Mouse (Mus musculus) A20 (cell line): Measurements from ENCODE around the gene Gm49366.
"Not testable (repeated sequence)": the region's sequence is repeated elsewhere in the genome, so short reads cannot be mapped to it uniquely, and the experiment has no call there.

Source experiments
- DNase-seq: peaks from one replicate; pipeline ENCODE4 v3.0.0-alpha.2; 2011; ENCODE audit warnings: low read depth, low spot score

Gm49366 gene

GRCm38 (mm10) chr12:84038691-84039111, at the start of gene Gm49366:
Gene Gm49366, plus strand, starts transcription at chr12:84038935.
- DNase-seq, result peak; percentile 65

DNA sequence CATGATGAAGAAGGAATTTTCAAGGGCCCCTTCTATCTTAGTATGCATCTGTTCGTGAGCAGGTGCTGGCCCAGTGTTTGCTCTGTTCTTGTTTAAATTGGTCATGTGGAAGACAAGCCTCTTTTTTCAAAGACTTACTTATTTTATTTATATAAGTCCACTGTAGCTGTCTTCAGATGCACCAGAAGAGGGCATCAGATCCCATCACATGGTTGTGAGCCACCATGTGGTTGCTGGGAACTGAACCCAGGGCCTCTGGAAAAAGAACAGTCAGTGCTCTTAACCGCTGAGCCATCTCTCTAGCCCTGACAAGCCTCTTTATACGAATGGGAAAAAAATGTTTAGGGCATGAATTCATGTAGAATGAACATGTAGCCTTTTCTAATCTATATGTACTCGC, 49.4 kb upstream of the Gm49366 start:
- peak; percentile 16 for DNase-seq

- peak; percentile 52 for DNase-seq
These were observed 41.5 kb upstream of the Gm49366 start for GRCm38 (mm10) chr12:83997221-83997620.

DNA sequence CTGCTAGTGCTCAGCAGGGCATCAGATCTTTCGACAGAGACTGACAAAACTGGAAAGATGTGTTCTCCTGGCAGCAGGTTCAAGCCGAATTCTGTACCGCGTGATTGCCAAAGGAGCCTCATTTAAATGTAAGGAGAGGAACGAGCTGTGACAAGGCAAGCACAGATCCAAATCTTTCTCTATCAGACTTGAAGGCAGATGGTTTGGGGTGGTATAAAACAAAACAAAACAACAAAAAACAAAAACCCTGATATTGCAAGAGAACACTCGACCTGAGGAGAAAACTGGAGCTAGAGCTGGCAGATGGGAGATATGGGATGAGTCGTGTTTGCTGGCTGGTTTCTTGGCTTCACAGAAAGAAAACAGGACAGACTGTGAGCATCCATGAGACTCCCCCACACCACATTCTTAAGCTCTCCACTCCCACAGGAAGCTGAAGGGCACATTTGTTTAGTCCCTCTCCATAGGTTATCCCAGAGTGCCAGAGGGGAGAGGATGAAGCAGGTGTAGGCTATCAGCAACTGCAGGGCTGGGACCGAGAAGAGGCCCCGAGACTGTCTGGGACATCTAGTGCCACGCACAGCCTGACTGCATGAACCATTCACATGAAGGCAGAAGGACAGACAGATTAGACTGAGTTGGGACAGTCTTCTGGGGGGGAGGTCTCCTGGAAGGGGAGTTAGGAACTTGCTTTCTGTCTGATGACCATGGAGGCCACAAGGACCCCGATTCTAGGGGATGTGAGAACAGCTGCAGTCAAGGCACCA, 40.2 kb upstream of the Gm49366 start:
- DNase-seq, result no peak

DNA sequence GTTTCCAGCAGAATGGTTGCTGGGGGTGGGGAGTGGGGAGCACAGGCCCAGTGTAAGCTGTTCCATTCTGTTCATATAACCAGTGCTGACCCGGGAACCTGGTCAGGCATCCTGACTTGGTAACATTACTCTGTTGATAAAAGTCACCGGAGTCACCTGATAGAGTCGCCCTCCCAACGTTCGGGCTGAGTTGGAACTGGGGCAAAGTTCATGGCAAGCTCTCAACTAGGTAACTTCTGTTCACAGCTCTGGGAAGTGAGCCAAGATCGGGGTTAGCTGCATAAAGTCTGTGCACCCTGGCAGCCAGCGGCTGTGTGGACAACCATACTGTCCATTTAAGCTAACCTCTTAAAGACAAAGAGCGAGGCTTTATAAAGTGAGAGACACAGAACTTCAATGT, 39.5 kb upstream of the Gm49366 start:
- not testable (repeated sequence) for DNase-seq

DNA sequence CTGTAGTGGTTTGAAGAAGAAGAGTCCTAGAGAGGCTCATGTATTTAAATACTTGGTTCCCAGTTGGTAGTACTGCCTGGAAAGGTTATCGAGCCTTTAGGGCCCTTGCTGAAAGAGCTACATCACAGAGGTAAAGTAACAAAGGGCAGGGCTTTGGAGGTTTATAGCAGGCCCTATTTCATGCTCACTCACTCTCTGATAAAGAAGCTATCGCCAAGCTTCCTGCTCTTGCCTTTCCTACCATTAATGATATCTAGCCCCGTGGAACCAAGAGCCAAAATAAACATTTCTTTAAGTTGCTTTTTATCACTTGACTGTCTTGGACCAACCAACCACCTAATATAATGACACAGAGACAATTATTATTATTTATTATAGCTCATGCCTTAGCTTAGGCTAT, 38.3 kb upstream of the Gm49366 start:
- DNase-seq, result no peak

GRCm38 (mm10) chr12:84003866-84004265, 34.9 kb upstream of the Gm49366 start:
- no peak for DNase-seq

- no peak for DNase-seq
These were observed 30.5 kb upstream of the Gm49366 start for GRCm38 (mm10) chr12:84008251-84008650.

DNA sequence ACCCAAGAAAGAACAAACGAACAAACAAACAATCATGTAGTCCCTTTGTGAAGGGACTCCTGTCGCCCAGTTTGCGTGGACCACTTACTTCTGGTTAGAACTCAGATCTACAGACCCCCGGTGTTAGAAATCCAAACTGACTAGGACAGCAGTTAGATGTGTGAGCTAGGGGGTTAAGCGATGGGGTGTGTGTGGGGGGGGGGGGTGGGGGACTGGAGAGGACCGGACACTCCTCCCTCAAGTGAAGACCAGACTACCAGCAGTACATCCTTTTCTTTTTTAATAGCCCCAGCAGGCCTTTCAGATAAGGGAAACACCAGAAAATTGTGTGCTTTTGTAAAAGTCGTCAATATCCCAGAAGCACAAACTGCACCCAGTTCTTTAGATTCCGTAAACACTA, 30.0 kb upstream of the Gm49366 start:
- DNase-seq, result no peak

DNA sequence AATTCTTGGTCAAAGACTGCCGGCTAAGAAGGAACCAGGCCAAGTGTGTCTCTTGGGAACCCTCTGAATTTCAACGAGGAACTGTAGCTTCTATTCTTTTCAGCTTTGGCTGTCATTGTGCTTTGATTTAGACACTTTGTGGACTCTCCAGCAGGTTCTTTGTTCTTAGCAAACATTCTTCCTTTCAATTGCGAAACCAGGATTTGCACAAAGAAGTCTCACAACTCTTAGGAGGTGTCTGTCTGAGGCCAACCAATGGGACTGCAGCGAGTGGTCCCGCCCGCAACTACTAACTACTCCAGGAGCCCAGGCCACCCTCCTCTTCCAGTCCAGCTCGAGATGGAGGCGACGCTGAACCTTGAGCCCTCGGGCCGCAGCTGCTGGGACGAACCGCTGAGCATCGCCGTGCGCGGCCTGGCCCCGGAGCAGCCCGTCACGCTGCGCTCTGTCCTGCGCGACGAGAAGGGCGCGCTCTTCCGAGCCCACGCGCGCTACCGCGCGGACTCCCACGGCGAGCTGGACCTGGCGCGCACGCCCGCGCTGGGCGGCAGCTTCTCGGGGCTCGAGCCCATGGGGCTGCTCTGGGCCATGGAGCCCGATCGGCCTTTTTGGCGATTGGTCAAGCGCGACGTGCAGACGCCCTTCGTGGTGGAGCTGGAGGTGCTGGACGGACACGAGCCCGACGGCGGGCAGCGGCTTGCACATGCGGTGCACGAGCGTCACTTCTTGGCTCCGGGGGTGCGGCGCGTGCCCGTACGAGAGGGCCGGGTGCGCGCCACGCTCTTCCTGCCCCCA, 29.4 kb upstream of the Gm49366 start, which contains the start of gene Acot1:
Acot1 (plus strand) TSS at position 320 of the 795 bp plus-strand sequence.
- DNase-seq, result not testable (repeated sequence)

DNA sequence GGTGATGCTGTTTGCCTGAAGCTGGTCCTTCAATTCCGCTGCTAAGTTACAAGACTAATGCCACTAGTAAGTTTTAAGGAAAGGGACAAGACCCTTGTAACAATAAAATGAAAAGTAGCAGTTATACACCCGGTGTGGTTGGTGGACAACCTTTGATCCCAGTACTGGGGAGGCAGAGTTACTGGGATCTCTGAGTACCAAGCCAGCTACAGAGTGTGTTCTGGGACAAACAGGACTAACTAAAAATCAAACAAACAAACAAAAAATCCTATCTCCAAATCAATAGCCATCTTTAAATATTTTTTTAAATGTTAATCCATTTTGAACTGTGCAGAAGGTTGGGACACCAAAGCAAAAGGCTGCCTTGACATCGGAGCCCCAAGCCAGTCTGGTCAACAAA, 28.5 kb upstream of the Gm49366 start:
- no peak for DNase-seq

- peak; percentile 30 for DNase-seq
These were observed 27.3 kb upstream of the Gm49366 start for GRCm38 (mm10) chr12:84011251-84012040.

DNA sequence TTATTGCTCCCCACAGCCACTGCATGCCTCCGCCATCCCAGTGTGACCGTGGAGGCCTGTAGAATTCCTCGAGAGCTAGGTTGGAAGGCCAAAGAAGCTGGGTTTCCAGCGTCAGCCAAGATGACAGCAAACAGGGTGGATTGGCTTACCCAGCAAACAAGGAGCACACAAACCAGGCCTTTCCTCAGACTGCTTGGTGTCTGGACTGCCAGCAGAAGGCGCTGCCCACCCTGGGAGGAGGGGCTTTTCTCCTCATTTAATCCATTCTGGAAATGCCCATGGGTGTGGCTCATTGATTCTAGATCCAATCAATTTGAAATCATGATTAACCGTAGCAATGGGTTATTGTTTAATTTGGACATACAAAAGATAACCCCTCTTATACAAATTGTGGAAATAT, 25.6 kb upstream of the Gm49366 start:
- DNase-seq, result no peak

DNA sequence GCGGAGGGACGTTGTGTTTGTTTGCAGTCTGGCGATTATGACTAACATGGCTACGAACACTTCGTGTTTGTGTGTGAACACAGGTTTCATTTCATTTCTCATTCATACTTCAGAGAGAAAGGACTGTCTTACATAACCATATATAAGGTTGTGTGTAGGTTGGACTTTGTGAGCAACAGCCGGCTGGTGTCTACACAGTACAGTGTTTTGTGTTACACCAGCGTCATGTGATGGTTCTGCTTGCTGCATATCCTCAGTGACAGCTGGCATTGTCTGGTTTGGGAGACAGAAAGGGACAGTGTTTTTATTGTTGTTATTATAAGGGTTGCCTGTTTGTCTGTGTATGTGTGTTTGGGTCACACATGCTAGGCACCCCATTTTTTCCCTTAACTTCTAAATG, 25.0 kb upstream of the Gm49366 start:
- DNase-seq, result no peak

- DNase-seq, result not testable (repeated sequence)
These were observed 18.2 kb upstream of the Gm49366 start for GRCm38 (mm10) chr12:84020528-84020927.

DNA sequence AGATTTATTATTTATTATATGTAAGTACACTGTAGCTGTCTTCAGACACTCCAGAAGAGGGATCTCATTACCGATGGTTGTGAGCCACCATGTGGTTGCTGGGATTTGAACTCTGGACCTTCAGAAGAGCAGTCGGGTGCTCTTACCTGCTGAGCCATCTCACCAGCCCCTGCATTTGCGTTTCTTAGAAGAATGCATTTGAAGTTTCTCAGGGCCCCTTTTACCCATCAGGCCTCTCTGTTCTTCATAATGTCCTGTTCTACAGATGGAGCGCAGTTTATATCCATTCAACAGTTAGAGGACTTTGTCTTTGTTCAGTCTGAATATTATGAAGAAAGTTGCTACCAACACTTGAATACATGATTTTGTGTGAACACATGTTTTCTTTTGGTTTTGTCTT, 16.5 kb upstream of the Gm49366 start:
- not testable (repeated sequence) for DNase-seq

- no peak for DNase-seq
These were observed 15.5 kb upstream of the Gm49366 start for GRCm38 (mm10) chr12:84023052-84023745.

- DNase-seq, result no peak
These were observed 12.8 kb upstream of the Gm49366 start for GRCm38 (mm10) chr12:84025888-84026287.

GRCm38 (mm10) chr12:84028328-84028727, 10.4 kb upstream of the Gm49366 start:
- DNase-seq, result not testable (repeated sequence)

GRCm38 (mm10) chr12:84029043-84029442, 9.7 kb upstream of the Gm49366 start:
- not testable (repeated sequence) for DNase-seq

- DNase-seq, result peak; percentile 74
These were observed 7.9 kb upstream of the Gm49366 start for GRCm38 (mm10) chr12:84030659-84031332.
